Mouse (Mus musculus) inflammation-experienced regulatory T-cells, adult 6 months (primary cell): ENCODE data around the gene Mtif2. TPM values are rescaled to one million over a fixed set of nuclear protein-coding genes. Genes with fewer than 3 reads are reported as not detected.
"Not testable (repeated sequence)": the region's sequence is repeated elsewhere in the genome, so short reads cannot be mapped to it uniquely, and the experiment has no call there.

ENCODE experiments used
- ATAC-seq: one replicate; pipeline ENCODE4 v1.8.0; 2017
- polyA plus RNA-seq, 3 experiments: library from polyadenylated mRNA; unstranded; fragments of 100-300 nt; shearing (Covaris generic); gene quantifications; one replicate each; pipeline ENCODE4 v1.2.1; 2017

The Mtif2 gene
- 10 to 100 TPM; 54.9 to 68.0 (median 59.2) TPM for polyA plus RNA-seq

GRCm38 (mm10) chr11:29525988-29526794, at the start of gene Mtif2:
TSS of gene Mtif2 (plus strand) at chr11:29526408.
- ATAC-seq, result peak; percentile 75

GRCm38 (mm10) chr11:29493135-29493534, 33.1 kb upstream of the Mtif2 start:
- ATAC-seq, result no peak

- no peak for ATAC-seq
Observed at GRCm38 (mm10) chr11:29496962-29497361, 29.2 kb upstream of the Mtif2 start.

- ATAC-seq, result no peak
Observed at GRCm38 (mm10) chr11:29503948-29504893, 22.0 kb upstream of the Mtif2 start.

GRCm38 (mm10) chr11:29504899-29505625, 21.1 kb upstream of the Mtif2 start:
- no peak for ATAC-seq

- ATAC-seq, result no peak
Observed at GRCm38 (mm10) chr11:29509421-29509820, 16.8 kb upstream of the Mtif2 start.

- ATAC-seq, result no peak
Observed at GRCm38 (mm10) chr11:29512818-29513535, 13.2 kb upstream of the Mtif2 start.

- ATAC-seq, result no peak
Observed at GRCm38 (mm10) chr11:29514325-29514681, 11.9 kb upstream of the Mtif2 start.

- peak; percentile 98 for ATAC-seq
Observed at GRCm38 (mm10) chr11:29514682-29515412, 11.4 kb upstream of the Mtif2 start, which contains the start of gene Prorsd1. TSS of gene Prorsd1 (minus strand) at chr11:29515033.

GRCm38 (mm10) chr11:29538201-29538600, 12.0 kb downstream of the Mtif2 start:
- no peak for ATAC-seq

- no peak for ATAC-seq
Observed at GRCm38 (mm10) chr11:29544225-29544945, 18.2 kb downstream of the Mtif2 start.

- not testable (repeated sequence) for ATAC-seq
Observed at GRCm38 (mm10) chr11:29545150-29545752, 19.0 kb downstream of the Mtif2 start.

- not testable (repeated sequence) for ATAC-seq
Observed at GRCm38 (mm10) chr11:29546297-29546696, 20.1 kb downstream of the Mtif2 start.

- no peak for ATAC-seq
Observed at GRCm38 (mm10) chr11:29546762-29547161, 20.6 kb downstream of the Mtif2 start.

GRCm38 (mm10) chr11:29547249-29547751, 21.1 kb downstream of the Mtif2 start:
- no peak for ATAC-seq

- peak; percentile 93 for ATAC-seq
Observed at GRCm38 (mm10) chr11:29547752-29548503, 21.7 kb downstream of the Mtif2 start, which contains the start of the genes Clhc1 and Rps27a. TSS of gene Clhc1 (plus strand) at chr11:29547950. TSS of gene Rps27a (minus strand) at chr11:29548109.

GRCm38 (mm10) chr11:29548504-29549424, 22.6 kb downstream of the Mtif2 start:
- ATAC-seq, result no peak

- ATAC-seq, result no peak
Observed at GRCm38 (mm10) chr11:29549425-29549778, 23.2 kb downstream of the Mtif2 start.
